Mouse (Mus musculus): Measurements from ENCODE around the gene Stat3.

GRCm38 (mm10) chr11:100850778-100851528, 88.4 kb downstream of the Stat3 start:
- TF ChIP-seq TAL1 (IDR thresholded peaks at IDR 0.05; ENCODE audit: low read length), result no peak
- no peak for TF ChIP-seq GATA1 (IDR thresholded peaks at IDR 0.05; ENCODE audit: low read length)

Data from erythroblast, embryonic 14.5 days (primary cell).